Mouse (Mus musculus) C2C12 (cell line): ENCODE measurements around the gene Rbfox3. TPM values are rescaled to one million over a fixed set of nuclear protein-coding genes. Genes with fewer than 3 reads are reported as not detected.
"Not testable (repeated sequence)": the region's sequence is repeated elsewhere in the genome, so short reads cannot be mapped to it uniquely, and the experiment has no call there.

Experiments used
- H3K27me3 ChIP-seq: one replicate; pipeline ENCODE4 v1.6.1; 2011; ENCODE audit not compliant: control insufficient read depth, insufficient read depth, insufficient read length
- H3K36me3 ChIP-seq: one replicate; pipeline ENCODE4 v1.6.1; 2011; ENCODE audit not compliant: control insufficient read depth, insufficient read depth
- H3K4me3 ChIP-seq: one replicate; pipeline ENCODE4 v1.5.1; 2011; ENCODE audit warnings: mild to moderate bottlenecking, control low read depth; ENCODE audit not compliant: poor library complexity, insufficient read depth, severe bottlenecking
- H3K79me2 ChIP-seq: one replicate; pipeline ENCODE4 v1.6.1; 2011; ENCODE audit not compliant: control insufficient read depth, insufficient read depth
- H3K79me3 ChIP-seq: one replicate; pipeline ENCODE4 v1.6.1; 2011; ENCODE audit warnings: low read depth, control low read depth
- H3ac ChIP-seq: one replicate; pipeline ENCODE3; 2011; ENCODE audit warnings: low read depth; ENCODE audit not compliant: control insufficient read depth, insufficient read length
- CEBPB ChIP-seq: IDR thresholded peaks from one replicate; pipeline ENCODE4 v1.6.1; 2011; ENCODE audit warnings: low read depth, mild to moderate bottlenecking, control low read depth, moderate library complexity
- CTCF ChIP-seq: IDR thresholded peaks from one replicate; pipeline ENCODE4 v1.5.1; 2011; ENCODE audit not compliant: control insufficient read depth, insufficient read depth, insufficient read length
- FOSL1 ChIP-seq: IDR thresholded peaks from one replicate; pipeline ENCODE4 v1.8.0; 2011; ENCODE audit warnings: mild to moderate bottlenecking, low read length; ENCODE audit not compliant: poor library complexity, insufficient read depth, severe bottlenecking
- MAX ChIP-seq: IDR thresholded peaks from one replicate; pipeline ENCODE4 v1.6.1; 2011; ENCODE audit warnings: mild to moderate bottlenecking, control low read depth
- MYOD1 ChIP-seq: IDR thresholded peaks from one replicate; pipeline ENCODE4 v1.6.1; 2011; ENCODE audit warnings: low read depth; ENCODE audit not compliant: control insufficient read depth, insufficient read length
- MYOG ChIP-seq: IDR thresholded peaks from one replicate; pipeline ENCODE4 v1.6.1; 2011; ENCODE audit not compliant: control insufficient read depth, insufficient read length; ENCODE audit errors: extremely low read depth
- USF1 ChIP-seq: IDR thresholded peaks from one replicate; pipeline ENCODE4 v1.6.1; 2011; ENCODE audit warnings: low read depth, mild to moderate bottlenecking, control low read depth, moderate library complexity
- polyA plus RNA-seq: library from polyadenylated mRNA; unstranded; fragments of >200 nt; fragmentation: generic; extraction: Trizol; gene quantifications from one replicate; pipeline ENCODE4 v1.2.1, GENCODE M21; 2012; ENCODE audit warnings: missing spikeins

Gene Rbfox3
- polyA plus RNA-seq, 1 experiment = not detected

GRCm38 (mm10) chr11:118788091-118788490 is 123.3 kb downstream of the Rbfox3 start:
- no peaks in the 10 kb centered on the region for H3K79me3 ChIP-seq
- no peak for TF ChIP-seq MYOD1
- TF ChIP-seq CEBPB = no peak
- no peak for TF ChIP-seq MYOG
- no peak for TF ChIP-seq MAX
- TF ChIP-seq FOSL1 = no peak
- TF ChIP-seq USF1 = no peak
- TF ChIP-seq CTCF = no peak
- H3K27me3 ChIP-seq = peaks cover 25% of the 10 kb centered on the region
- no peak overlapping the region for H3ac ChIP-seq
- H3K4me3 ChIP-seq = no peak overlapping the region
- no peaks in the 10 kb centered on the region for H3K79me2 ChIP-seq
- no peaks in the 10 kb centered on the region for H3K36me3 ChIP-seq

DNA sequence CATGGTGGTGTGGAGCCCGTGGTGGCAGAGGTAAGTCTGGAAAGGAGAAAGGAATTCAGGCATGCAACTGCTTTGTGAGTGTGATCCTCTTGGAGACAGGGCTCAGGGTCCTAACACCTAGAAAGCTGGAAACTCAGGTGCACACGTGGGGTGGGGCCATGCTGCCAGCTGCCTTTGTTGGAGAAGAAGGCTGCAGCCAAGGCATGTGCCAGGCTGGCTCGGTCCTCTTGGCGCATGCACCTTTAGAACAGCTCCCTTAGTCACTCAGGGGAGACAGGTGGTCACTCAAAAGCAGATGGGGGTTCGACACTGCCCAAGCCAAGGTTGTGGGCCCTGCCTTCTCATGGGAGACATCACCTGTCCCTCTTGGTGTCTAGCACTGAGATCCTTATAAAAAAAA is 128.7 kb downstream of the Rbfox3 start:
- Histone ChIP-seq H3K4me3 (no peak overlapping the region), H3K27me3 (peaks cover 35% of the 10 kb centered on the region), H3K79me2 (no peaks in the 10 kb centered on the region), H3K36me3 (no peaks in the 10 kb centered on the region), H3K79me3 (no peaks in the 10 kb centered on the region), H3ac (no peak overlapping the region)
- no peak for TF ChIP-seq USF1
- no peak for TF ChIP-seq CEBPB
- TF ChIP-seq CTCF = no peak
- no peak for TF ChIP-seq MYOD1
- TF ChIP-seq FOSL1 = no peak

GRCm38 (mm10) chr11:118775753-118776152 is 135.6 kb downstream of the Rbfox3 start:
- H3ac ChIP-seq = no peak overlapping the region
- no peak overlapping the region for H3K4me3 ChIP-seq
- H3K27me3 ChIP-seq = peaks cover 45% of the 10 kb centered on the region
- H3K79me3 ChIP-seq = no peaks in the 10 kb centered on the region
- peak; percentile 39 for TF ChIP-seq CTCF
- TF ChIP-seq FOSL1 = no peak
- H3K79me2 ChIP-seq = no peaks in the 10 kb centered on the region
- no peaks in the 10 kb centered on the region for H3K36me3 ChIP-seq

DNA sequence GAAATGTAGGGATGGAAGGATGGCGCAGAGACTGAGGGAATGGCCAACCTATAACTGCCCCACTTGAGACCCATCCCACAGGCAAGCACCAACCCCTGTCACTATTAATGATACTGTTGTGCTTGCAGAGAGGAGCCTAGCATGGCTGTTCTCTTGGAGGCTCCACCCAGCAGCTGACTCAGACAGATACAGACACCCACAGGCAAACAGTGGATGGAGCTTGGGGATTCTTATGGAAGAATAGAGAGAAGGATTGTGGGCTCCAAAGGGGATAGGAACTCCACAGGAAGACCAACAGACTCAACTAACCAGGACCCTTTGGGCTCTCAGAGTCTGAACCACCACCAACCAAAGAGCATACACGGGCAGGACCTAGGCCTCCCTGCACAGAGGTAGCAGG is 136.6 kb downstream of the Rbfox3 start:
- H3ac ChIP-seq, H3K79me3 ChIP-seq, H3K79me2 ChIP-seq, H3K36me3 ChIP-seq, H3K4me3 ChIP-seq: not testable (repeated sequence)
- peaks cover 49% of the 10 kb centered on the region for H3K27me3 ChIP-seq

GRCm38 (mm10) chr11:118773076-118773583 is 138.3 kb downstream of the Rbfox3 start:
- no peaks in the 10 kb centered on the region for H3K36me3 ChIP-seq
- H3K79me3 ChIP-seq = no peaks in the 10 kb centered on the region
- TF ChIP-seq USF1 (no peak), FOSL1 (no peak), MYOG (no peak), MAX (no peak), CTCF (no peak), MYOD1 (no peak), CEBPB (no peak)
- peaks cover 58% of the 10 kb centered on the region for H3K27me3 ChIP-seq
- H3K79me2 ChIP-seq = no peaks in the 10 kb centered on the region
- H3ac ChIP-seq = no peak overlapping the region
- H3K4me3 ChIP-seq = no peak overlapping the region

DNA sequence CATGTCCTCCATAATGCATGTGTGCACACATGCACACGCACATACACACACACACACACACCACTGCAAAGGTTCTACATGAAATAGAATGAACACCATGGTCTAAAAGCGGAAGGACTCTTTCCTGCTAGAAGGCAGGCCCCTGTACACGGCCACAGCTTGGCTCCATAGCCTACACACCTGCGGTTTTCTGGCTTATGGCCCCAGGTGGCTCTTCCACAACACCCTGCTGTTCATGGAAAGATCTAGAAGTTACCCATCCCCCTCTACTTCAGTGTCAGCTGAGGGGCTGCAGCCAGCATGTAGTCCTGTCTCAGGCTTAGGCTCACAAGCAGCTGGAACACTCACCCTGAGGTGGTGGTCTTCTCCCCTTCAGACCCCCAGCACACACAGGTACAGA is 140.0 kb downstream of the Rbfox3 start:
- TF ChIP-seq CEBPB (no peak), FOSL1 (no peak), MYOG (no peak), CTCF (no peak), USF1 (no peak), MAX (no peak), MYOD1 (no peak)
- no peaks in the 10 kb centered on the region for H3K79me3 ChIP-seq
- no peak overlapping the region for H3K4me3 ChIP-seq
- H3K79me2 ChIP-seq = no peaks in the 10 kb centered on the region
- H3K36me3 ChIP-seq = no peaks in the 10 kb centered on the region
- H3K27me3 ChIP-seq = peaks cover 61% of the 10 kb centered on the region
- no peak overlapping the region for H3ac ChIP-seq

GRCm38 (mm10) chr11:118770789-118771188 is 140.6 kb downstream of the Rbfox3 start:
- Histone ChIP-seq H3ac (no peak overlapping the region), H3K27me3 (peaks cover 66% of the 10 kb centered on the region), H3K79me3 (no peaks in the 10 kb centered on the region), H3K36me3 (no peaks in the 10 kb centered on the region), H3K4me3 (no peak overlapping the region), H3K79me2 (no peaks in the 10 kb centered on the region)
- TF ChIP-seq USF1 = no peak
- TF ChIP-seq CTCF = no peak
- TF ChIP-seq MYOG = no peak
- no peak for TF ChIP-seq MYOD1
- TF ChIP-seq FOSL1 = no peak
- TF ChIP-seq MAX = no peak
- no peak for TF ChIP-seq CEBPB
